Mouse (Mus musculus) hindbrain, embryonic 16.5 days (tissue): ENCODE data around the gene Cntn3. TPM values are rescaled to one million over a fixed set of nuclear protein-coding genes. Genes with fewer than 3 reads are reported as not detected.

Experiments
- ATAC-seq: fragments of 200-750 bp; cut with Nextera tagmentation; 2 replicates; pipeline ENCODE4 v1.8.0; 2017; ENCODE audit warnings: moderate TSS enrichment, moderate library complexity
- H3K27ac ChIP-seq: fragments of 300-500 bp; sonication (generic); 2 replicates; pipeline ENCODE4 v1.5.1; 2014; ENCODE audit warnings: low read depth, mild to moderate bottlenecking, control low read depth, low read length, moderate library complexity
- H3K27me3 ChIP-seq: fragments of 300-500 bp; sonication (generic); replicated peaks from 2 replicates; pipeline ENCODE4 v1.6.1; 2014; ENCODE audit warnings: low read length; ENCODE audit not compliant: control insufficient read depth, insufficient read depth
- H3K36me3 ChIP-seq: fragments of 300-500 bp; sonication (generic); 2 replicates; pipeline ENCODE4 v1.6.1; 2014; ENCODE audit warnings: mild to moderate bottlenecking, low read length, moderate library complexity, mixed read lengths; ENCODE audit not compliant: control insufficient read depth, insufficient read depth
- H3K4me1 ChIP-seq: fragments of 300-500 bp; sonication (generic); 2 replicates; pipeline ENCODE4 v1.6.1; 2014; ENCODE audit warnings: low read depth, low read length; ENCODE audit not compliant: control insufficient read depth, insufficient read depth
- H3K4me2 ChIP-seq: fragments of 300-500 bp; sonication (generic); 2 replicates; pipeline ENCODE4 v1.6.1; 2014; ENCODE audit warnings: mild to moderate bottlenecking, low read length, control low read depth, moderate library complexity
- H3K4me3 ChIP-seq: fragments of 300-500 bp; sonication (generic); 2 replicates; pipeline ENCODE4 v1.5.1; 2014; ENCODE audit warnings: mild to moderate bottlenecking, low read length, control low read depth, moderate library complexity
- H3K9ac ChIP-seq: fragments of 300-500 bp; sonication (generic); 2 replicates; pipeline ENCODE4 v1.6.1; 2014; ENCODE audit warnings: low read depth, mild to moderate bottlenecking, control low read depth, low read length, moderate library complexity
- H3K9me3 ChIP-seq: fragments of 300-500 bp; sonication (generic); 2 replicates; pipeline ENCODE4 v1.6.1; 2014; ENCODE audit warnings: mild to moderate bottlenecking, low read length, moderate library complexity; ENCODE audit not compliant: control insufficient read depth
- WGBS: fragments of 180-500 bp; shearing (Covaris S2); extraction: QIAGEN DNeasy Blood & Tissue Kit; methylation state at CpG from one replicate; pipeline ENCODE4 v1.1.7; 2014; 5-methylcytosine and 5-hydroxymethylcytosine counted together
- polyA plus RNA-seq: library from polyadenylated mRNA; unstranded; fragments of >200 nt; fragmentation: Nextera tagmentation; extraction: Ambion mirVana; gene quantifications from 2 replicates; pipeline ENCODE4 v1.2.1, GENCODE M21; 2015

The Cntn3 gene
- polyA plus RNA-seq, 1 experiment from 2014 or later, result 3.1 TPM

- no peak overlapping the region for H3K9ac ChIP-seq
- H3K27me3 ChIP-seq, result no peaks in the 10 kb centered on the region
- no peaks in the 10 kb centered on the region for H3K36me3 ChIP-seq
- H3K9me3 ChIP-seq, result no peaks in the 10 kb centered on the region
- H3K4me3 ChIP-seq, result no peak overlapping the region
- ATAC-seq, result no peak
- WGBS, result 33% methylated on average over 2 of the region's 2 CpGs
- H3K4me1 ChIP-seq, result no peaks in the 10 kb centered on the region
- H3K4me2 ChIP-seq, result no peak overlapping the region
- no peak overlapping the region for H3K27ac ChIP-seq
Observed at GRCm38 (mm10) chr6:102520977-102521376, 51.9 kb downstream of the Cntn3 start.

- no peaks in the 10 kb centered on the region for H3K9me3 ChIP-seq
- H3K9ac ChIP-seq, result no peak overlapping the region
- no peaks in the 10 kb centered on the region for H3K27me3 ChIP-seq
- no peak overlapping the region for H3K4me2 ChIP-seq
- no peaks in the 10 kb centered on the region for H3K4me1 ChIP-seq
- no peak overlapping the region for H3K27ac ChIP-seq
- no peak for ATAC-seq
- H3K4me3 ChIP-seq, result no peak overlapping the region
- no peaks in the 10 kb centered on the region for H3K36me3 ChIP-seq
- 65% methylated on average over 2 of the region's 2 CpGs for WGBS
Observed at GRCm38 (mm10) chr6:102515231-102515630, 57.7 kb downstream of the Cntn3 start.

GRCm38 (mm10) chr6:102512085-102512484 is 60.8 kb downstream of the Cntn3 start:
- WGBS, result 16% methylated on average over 1 of the region's 1 CpGs
- H3K4me3 ChIP-seq, result no peak overlapping the region
- no peaks in the 10 kb centered on the region for H3K9me3 ChIP-seq
- H3K4me2 ChIP-seq, result no peak overlapping the region
- no peaks in the 10 kb centered on the region for H3K36me3 ChIP-seq
- no peak for ATAC-seq
- no peak overlapping the region for H3K9ac ChIP-seq
- no peaks in the 10 kb centered on the region for H3K4me1 ChIP-seq
- H3K27ac ChIP-seq, result no peak overlapping the region
- no peaks in the 10 kb centered on the region for H3K27me3 ChIP-seq

GRCm38 (mm10) chr6:102485509-102485908 is 87.4 kb downstream of the Cntn3 start:
- H3K36me3 ChIP-seq, result no peaks in the 10 kb centered on the region
- no peaks in the 10 kb centered on the region for H3K27me3 ChIP-seq
- H3K4me2 ChIP-seq, result no peak overlapping the region
- no peak overlapping the region for H3K27ac ChIP-seq
- H3K9ac ChIP-seq, result no peak overlapping the region
- H3K9me3 ChIP-seq, result no peaks in the 10 kb centered on the region
- H3K4me3 ChIP-seq, result no peak overlapping the region
- no peaks in the 10 kb centered on the region for H3K4me1 ChIP-seq
- ATAC-seq, result peak; percentile 74

DNA sequence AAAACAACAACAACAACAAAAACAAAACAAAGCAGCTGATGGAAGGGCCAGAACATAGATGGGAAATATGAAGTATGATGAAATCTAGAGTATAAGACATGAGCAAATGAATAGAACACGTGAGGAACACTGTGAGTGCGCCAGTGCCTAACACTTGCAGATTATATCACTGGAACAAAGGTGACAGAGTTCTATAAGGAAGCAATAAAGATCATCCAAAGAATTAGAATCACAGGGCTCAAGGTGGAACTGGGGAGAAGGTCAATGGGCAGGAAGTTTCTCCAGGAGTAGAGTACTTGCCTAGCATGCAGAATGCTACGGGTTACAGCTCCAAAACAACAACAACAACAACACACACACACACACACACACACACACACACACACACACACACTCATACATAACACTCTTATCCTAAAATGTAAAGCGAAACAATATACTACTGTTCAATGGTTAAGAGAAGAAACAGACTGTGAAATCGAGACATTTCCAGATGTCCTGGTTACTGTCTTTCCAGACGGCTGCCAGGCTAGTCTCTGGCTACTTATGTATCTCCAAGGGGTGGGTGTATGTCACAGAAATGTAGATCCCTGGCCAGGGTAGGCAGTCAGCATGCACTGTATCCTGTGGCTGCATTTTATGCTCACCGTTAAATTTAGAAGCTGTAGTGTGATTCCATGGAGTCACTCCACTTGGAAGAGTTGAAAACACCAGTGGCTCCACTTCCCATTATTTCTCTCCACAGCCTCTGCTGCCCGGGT is 94.4 kb downstream of the Cntn3 start:
- 82% methylated on average over 8 of the region's 8 CpGs for WGBS
- ATAC-seq, result no peak
- Histone ChIP-seq H3K4me1 (no peaks in the 10 kb centered on the region), H3K9ac (no peak overlapping the region), H3K4me2 (no peak overlapping the region), H3K27me3 (no peaks in the 10 kb centered on the region), H3K9me3 (no peaks in the 10 kb centered on the region), H3K4me3 (no peak overlapping the region), H3K36me3 (no peaks in the 10 kb centered on the region), H3K27ac (no peak overlapping the region)

- H3K9ac ChIP-seq, result no peak overlapping the region
- no peak overlapping the region for H3K4me3 ChIP-seq
- no peaks in the 10 kb centered on the region for H3K27me3 ChIP-seq
- H3K4me2 ChIP-seq, result no peak overlapping the region
- no peak for ATAC-seq
- H3K9me3 ChIP-seq, result no peaks in the 10 kb centered on the region
- no peaks in the 10 kb centered on the region for H3K4me1 ChIP-seq
- no peak overlapping the region for H3K27ac ChIP-seq
- H3K36me3 ChIP-seq, result no peaks in the 10 kb centered on the region
- 84% methylated on average over 4 of the region's 4 CpGs for WGBS
Observed at GRCm38 (mm10) chr6:102438353-102438752, 134.5 kb downstream of the Cntn3 start.

DNA sequence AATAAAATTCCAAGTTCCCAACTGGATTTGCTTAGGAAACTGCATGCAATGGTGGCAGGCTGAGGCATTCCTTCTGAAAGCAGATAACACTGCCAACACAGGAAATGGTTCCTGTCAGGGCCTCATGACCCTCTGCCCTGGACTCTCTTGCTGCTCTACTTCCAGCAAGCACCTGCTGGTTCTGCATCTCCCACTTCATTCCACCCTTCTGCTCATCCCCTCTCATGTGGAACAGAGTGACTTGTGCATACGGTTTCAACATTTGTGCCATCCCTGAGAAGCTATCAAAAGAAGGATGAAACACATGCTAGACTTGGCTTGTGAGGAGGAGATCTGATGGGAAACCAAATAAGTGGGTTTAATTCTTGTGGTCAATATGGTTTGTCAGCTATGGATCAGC is 145.4 kb downstream of the Cntn3 start:
- H3K27ac ChIP-seq, result no peak overlapping the region
- H3K4me3 ChIP-seq, result no peak overlapping the region
- no peaks in the 10 kb centered on the region for H3K9me3 ChIP-seq
- no peaks in the 10 kb centered on the region for H3K4me1 ChIP-seq
- 75% methylated on average over 1 of the region's 1 CpGs for WGBS
- no peaks in the 10 kb centered on the region for H3K27me3 ChIP-seq
- H3K4me2 ChIP-seq, result no peak overlapping the region
- H3K9ac ChIP-seq, result no peak overlapping the region
- no peaks in the 10 kb centered on the region for H3K36me3 ChIP-seq
- no peak for ATAC-seq

- H3K4me1 ChIP-seq, result no peaks in the 10 kb centered on the region
- no peak for ATAC-seq
- H3K27ac ChIP-seq, result no peak overlapping the region
- H3K27me3 ChIP-seq, result no peaks in the 10 kb centered on the region
- no peaks in the 10 kb centered on the region for H3K9me3 ChIP-seq
- H3K9ac ChIP-seq, result no peak overlapping the region
- H3K4me2 ChIP-seq, result no peak overlapping the region
- H3K4me3 ChIP-seq, result no peak overlapping the region
- no peaks in the 10 kb centered on the region for H3K36me3 ChIP-seq
- 19% methylated on average over 1 of the region's 1 CpGs for WGBS
Observed at GRCm38 (mm10) chr6:102421781-102422180, 151.1 kb downstream of the Cntn3 start.

DNA sequence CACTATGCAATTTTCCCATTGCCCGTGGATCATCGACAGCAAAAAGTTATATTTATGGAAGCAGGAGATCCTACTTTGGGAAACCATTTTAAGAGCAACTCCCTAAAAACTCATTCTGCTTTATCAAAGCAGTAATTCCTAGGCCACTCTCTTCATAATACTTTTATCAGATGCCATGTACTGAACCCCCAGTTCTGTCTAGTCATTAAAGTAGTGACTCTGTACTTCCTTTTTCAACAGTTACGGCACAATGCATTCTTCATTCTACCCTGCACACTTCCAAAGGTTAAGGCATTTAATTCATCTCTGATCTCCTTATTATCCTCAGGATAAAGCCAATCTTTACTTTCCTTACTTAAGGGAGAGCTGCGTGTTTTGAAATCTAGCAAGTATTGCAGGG is 184.3 kb downstream of the Cntn3 start:
- H3K9ac ChIP-seq, result no peak overlapping the region
- ATAC-seq, result no peak
- 89% methylated on average over 4 of the region's 4 CpGs for WGBS
- H3K4me2 ChIP-seq, result no peak overlapping the region
- H3K27me3 ChIP-seq, result no peaks in the 10 kb centered on the region
- H3K4me3 ChIP-seq, result no peak overlapping the region
- H3K36me3 ChIP-seq, result no peaks in the 10 kb centered on the region
- H3K27ac ChIP-seq, result no peak overlapping the region
- no peaks in the 10 kb centered on the region for H3K9me3 ChIP-seq
- H3K4me1 ChIP-seq, result no peaks in the 10 kb centered on the region
